Mouse (Mus musculus) olfactory bulb, adult 2 months (tissue): ENCODE data around the gene Col11a2. TPM values are rescaled to one million over a fixed set of nuclear protein-coding genes. Genes with fewer than 3 reads are reported as not detected.
A peak's percentile ranks its signal among the peaks of the same experiment; 100 is the strongest.

Experiments
- H3K27ac ChIP-seq: fragments of 200-500 bp; 2 replicates; pipeline ENCODE4 v1.5.1; 2012; ENCODE audit warnings: low read depth, low read length; ENCODE audit not compliant: insufficient read depth
- H3K4me1 ChIP-seq: fragments of 200-500 bp; 2 replicates; pipeline ENCODE4 v1.6.1; 2012; ENCODE audit warnings: low read length; ENCODE audit not compliant: control insufficient read depth, insufficient read depth
- H3K4me3 ChIP-seq: fragments of 200-500 bp; 2 replicates; pipeline ENCODE4 v1.5.1; 2012; ENCODE audit warnings: mild to moderate bottlenecking, low read depth, low read length, moderate library complexity; ENCODE audit not compliant: insufficient read depth
- CTCF ChIP-seq: fragments of 200-500 bp; IDR thresholded peaks from 2 replicates; pipeline ENCODE4 v1.5.1; 2012; ENCODE audit warnings: low read depth, mild to moderate bottlenecking, low read length, moderate library complexity; ENCODE audit not compliant: insufficient read depth
- POLR2A ChIP-seq: fragments of 200-500 bp; IDR thresholded peaks from 2 replicates; pipeline ENCODE4 v1.6.1; 2012; ENCODE audit warnings: mild to moderate bottlenecking, low read depth, low read length, moderate library complexity; ENCODE audit not compliant: insufficient read depth
- whole genome bisulfite sequencing: fragments of 180-500 bp; shearing (Covaris S2); methylation state at CpG from one replicate; pipeline ENCODE4 v1.1.7; 2018; 5-methylcytosine and 5-hydroxymethylcytosine counted together
- polyA plus RNA-seq: library from polyadenylated mRNA; stranded (reverse); fragments of >200 nt; gene quantifications from 2 replicates; pipeline ENCODE4 v1.2.4, GENCODE M21; 2012; ENCODE audit warnings: low replicate concordance; ENCODE audit not compliant: missing spikeins, insufficient read depth, insufficient read length

Col11a2 gene
- polyA plus RNA-seq, 1 experiment: not detected

GRCm38 (mm10) chr17:34039562-34040450 lies 569 bp downstream of the Col11a2 start:
- no peak overlapping the region for H3K27ac ChIP-seq
- TF ChIP-seq POLR2A: no peak
- no peak for TF ChIP-seq CTCF
- peak overlapping the region; percentile 19 for H3K4me3 ChIP-seq
- WGBS: 18% methylated on average over 17 of the region's 17 CpGs
- peaks cover 43% of the 10 kb centered on the region for H3K4me1 ChIP-seq

DNA sequence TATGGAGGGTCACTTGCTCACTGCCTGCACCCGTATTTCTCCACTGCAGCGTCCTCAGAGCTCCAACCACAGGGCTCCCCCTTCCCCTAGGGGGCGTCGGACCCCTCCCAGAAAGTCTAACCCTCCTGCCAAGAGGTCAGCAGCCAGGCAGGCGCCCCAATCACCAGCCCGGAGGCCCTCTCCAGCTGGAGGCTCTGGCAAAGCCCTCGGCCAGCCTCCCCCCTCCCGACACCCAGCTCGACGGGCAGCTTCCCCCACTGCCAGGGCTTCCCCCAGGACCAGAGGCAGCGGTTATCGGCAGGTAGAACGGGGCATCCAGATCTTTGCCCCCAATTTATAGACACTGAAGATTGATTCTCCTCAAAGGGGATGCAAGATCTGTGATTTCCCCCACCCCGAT lies 6.7 kb downstream of the Col11a2 start:
- H3K4me3 ChIP-seq: no peak overlapping the region
- TF ChIP-seq POLR2A (no peak), CTCF (no peak)
- H3K4me1 ChIP-seq: peaks cover 8% of the 10 kb centered on the region
- no peak overlapping the region for H3K27ac ChIP-seq
- 80% methylated on average over 14 of the region's 14 CpGs for WGBS

- no peak overlapping the region for H3K27ac ChIP-seq
- TF ChIP-seq CTCF (no peak), POLR2A (no peak)
- 96% methylated on average over 5 of the region's 5 CpGs for WGBS
Measured at GRCm38 (mm10) chr17:34047404-34048050, 8.3 kb downstream of the Col11a2 start.

GRCm38 (mm10) chr17:34057224-34057623 lies 18.0 kb downstream of the Col11a2 start:
- no peak overlapping the region for H3K27ac ChIP-seq
- H3K4me3 ChIP-seq: no peak overlapping the region
- no peaks in the 10 kb centered on the region for H3K4me1 ChIP-seq
- 91% methylated on average over 7 of the region's 7 CpGs for WGBS
- TF ChIP-seq POLR2A (no peak), CTCF (no peak)

More at GRCm38 (mm10) chr17:34047404-34048050, 8.3 kb downstream of the Col11a2 start:
- no peaks in the 10 kb centered on the region for H3K4me1 ChIP-seq
- no peak overlapping the region for H3K4me3 ChIP-seq

DNA sequence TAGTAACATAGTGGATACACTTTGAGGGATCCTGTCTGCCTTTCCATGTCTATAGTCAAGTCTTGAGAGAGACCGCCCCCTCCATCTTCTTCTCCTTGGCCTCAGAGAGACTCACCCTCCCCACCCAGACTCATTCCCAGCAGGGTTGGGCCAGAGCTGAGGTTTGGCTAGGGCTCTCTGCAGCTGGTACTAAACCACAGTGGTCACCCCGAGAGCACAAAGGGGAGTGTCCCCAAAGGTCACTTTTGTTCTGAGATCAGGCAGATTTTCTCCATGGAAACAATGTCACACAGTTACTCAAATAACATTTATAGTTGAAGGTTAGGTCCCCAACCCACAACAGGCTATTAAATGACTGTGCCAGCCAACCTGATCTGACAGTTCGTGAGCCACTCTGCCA lies 29.6 kb downstream of the Col11a2 start:
- H3K4me1 ChIP-seq: peaks cover 3% of the 10 kb centered on the region
- no peak overlapping the region for H3K4me3 ChIP-seq
- TF ChIP-seq CTCF (no peak), POLR2A (no peak)
- no peak overlapping the region for H3K27ac ChIP-seq
- WGBS: 52% methylated on average over 3 of the region's 3 CpGs

DNA sequence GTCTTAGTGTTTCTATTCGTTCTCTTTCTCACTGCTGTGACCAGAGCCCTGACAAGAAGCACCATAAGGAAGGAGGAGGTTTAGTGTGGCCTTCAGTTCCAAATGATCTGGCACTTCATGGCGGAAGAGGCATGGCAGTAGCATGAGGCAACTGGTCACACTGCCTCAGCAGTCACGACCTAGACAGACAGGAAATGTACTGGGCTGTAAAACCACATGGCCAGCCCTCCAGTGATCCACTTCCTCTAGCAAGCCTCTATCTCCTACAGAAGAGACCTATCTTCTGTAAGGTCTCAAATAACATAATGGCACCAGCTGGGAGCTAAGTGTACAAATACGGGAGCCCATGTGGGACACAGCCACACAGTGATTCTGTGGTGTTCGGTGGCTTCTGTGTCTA lies 32.9 kb downstream of the Col11a2 start:
- Histone ChIP-seq H3K27ac (no peak overlapping the region), H3K4me3 (no peak overlapping the region), H3K4me1 (peaks cover 3% of the 10 kb centered on the region)
- 76% methylated on average over 5 of the region's 5 CpGs for WGBS
- TF ChIP-seq CTCF (no peak), POLR2A (no peak)

DNA sequence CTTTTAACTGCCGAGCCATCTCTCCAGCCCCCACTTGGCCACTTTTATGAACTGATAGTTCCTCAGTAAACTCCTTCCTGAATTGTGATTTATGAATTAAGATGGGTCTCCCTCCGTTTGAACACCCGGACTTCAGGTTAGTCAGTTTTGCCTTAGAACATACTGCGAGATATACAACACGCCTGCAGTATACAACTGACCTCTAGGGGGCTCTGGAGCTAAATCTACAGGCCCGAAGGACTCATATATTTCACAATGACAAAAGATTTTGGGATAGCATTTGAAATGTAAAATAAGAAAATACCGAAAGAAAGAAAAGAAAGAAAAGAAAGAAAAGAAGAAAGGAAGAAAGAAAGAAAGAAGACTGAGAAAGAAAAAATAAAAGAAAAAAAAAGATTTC lies 36.0 kb downstream of the Col11a2 start:
- 38% methylated on average over 7 of the region's 7 CpGs for WGBS
- no peak overlapping the region for H3K4me3 ChIP-seq
- H3K4me1 ChIP-seq: no peaks in the 10 kb centered on the region
- no peak overlapping the region for H3K27ac ChIP-seq
- TF ChIP-seq POLR2A: no peak
- TF ChIP-seq CTCF: no peak

GRCm38 (mm10) chr17:34077549-34077948 lies 38.3 kb downstream of the Col11a2 start:
- WGBS: under 1% methylated on average over 9 of the region's 9 CpGs
- Histone ChIP-seq H3K4me1 (no peaks in the 10 kb centered on the region), H3K27ac (no peak overlapping the region), H3K4me3 (no peak overlapping the region)
- TF ChIP-seq CTCF (no peak), POLR2A (no peak)

- Histone ChIP-seq H3K27ac (no peak overlapping the region), H3K4me3 (no peak overlapping the region), H3K4me1 (no peaks in the 10 kb centered on the region)
- no peak for TF ChIP-seq CTCF
- TF ChIP-seq POLR2A: no peak
- WGBS: 45% methylated on average over 4 of the region's 4 CpGs
Measured at GRCm38 (mm10) chr17:34078148-34078547, 38.9 kb downstream of the Col11a2 start.
